Mouse (Mus musculus) liver, embryonic 11.5 days (tissue): Measurements from ENCODE around the gene Apol6. TPM values are rescaled to one million over a fixed set of nuclear protein-coding genes. Genes with fewer than 3 reads are reported as not detected.

Source experiments
- ATAC-seq: fragments of 200-750 bp; cut with Nextera tagmentation; replicated peaks from 2 replicates; pipeline ENCODE4 v1.8.0; 2017; ENCODE audit warnings: moderate number of reproducible peaks, mild to moderate bottlenecking, moderate TSS enrichment, moderate library complexity; ENCODE audit not compliant: low FRiP score
- DNase-seq: peaks from one replicate; pipeline ENCODE4 v3.0.0-alpha.2; 2017; ENCODE audit warnings: low spot score
- H3K27ac ChIP-seq: fragments of 300-500 bp; sonication (generic); 2 replicates; pipeline ENCODE4 v1.5.1; 2014; ENCODE audit warnings: mild to moderate bottlenecking, low read depth, low read length, control low read depth
- H3K27me3 ChIP-seq: fragments of 300-500 bp; sonication (generic); replicated peaks from 2 replicates; pipeline ENCODE4 v1.6.1; 2014; ENCODE audit warnings: low read length, mixed read lengths; ENCODE audit not compliant: control insufficient read depth, insufficient read depth
- H3K36me3 ChIP-seq: fragments of 300-500 bp; sonication (generic); 2 replicates; pipeline ENCODE4 v1.6.1; 2014; ENCODE audit warnings: mild to moderate bottlenecking, low read length, moderate library complexity, mixed read lengths; ENCODE audit not compliant: control insufficient read depth, insufficient read depth
- H3K4me1 ChIP-seq: fragments of 300-500 bp; sonication (generic); replicated peaks from 2 replicates; pipeline ENCODE4 v1.6.1; 2014; ENCODE audit warnings: low read length, mixed read lengths; ENCODE audit not compliant: control insufficient read depth, insufficient read depth
- H3K4me2 ChIP-seq: fragments of 300-500 bp; sonication (generic); 2 replicates; pipeline ENCODE4 v1.6.1; 2014; ENCODE audit warnings: mild to moderate bottlenecking, control low read depth, moderate library complexity
- H3K4me3 ChIP-seq: fragments of 300-500 bp; sonication (generic); 2 replicates; pipeline ENCODE4 v1.5.1; 2014; ENCODE audit warnings: low read depth, low read length, control low read depth
- H3K9ac ChIP-seq: fragments of 300-500 bp; sonication (generic); 2 replicates; pipeline ENCODE4 v1.6.1; 2014; ENCODE audit warnings: low read depth, low read length, control low read depth
- H3K9me3 ChIP-seq: fragments of 300-500 bp; sonication (generic); 2 replicates; pipeline ENCODE4 v1.6.1; 2016; ENCODE audit warnings: low read length, inconsistent platforms, mixed read lengths; ENCODE audit not compliant: control insufficient read depth
- WGBS: fragments of 180-500 bp; shearing (Covaris S2); extraction: QIAGEN DNeasy Blood & Tissue Kit; methylation state at CpG from one replicate; pipeline ENCODE4 v1.1.7; 2014; 5-methylcytosine and 5-hydroxymethylcytosine counted together
- polyA plus RNA-seq: library from polyadenylated mRNA; unstranded; fragments of >200 nt; fragmentation: Nextera tagmentation; extraction: Ambion mirVana; gene quantifications from 2 replicates; pipeline ENCODE4 v1.2.1, GENCODE M21; 2014

The Apol6 gene
- not detected in 2 replicates for polyA plus RNA-seq

DNA sequence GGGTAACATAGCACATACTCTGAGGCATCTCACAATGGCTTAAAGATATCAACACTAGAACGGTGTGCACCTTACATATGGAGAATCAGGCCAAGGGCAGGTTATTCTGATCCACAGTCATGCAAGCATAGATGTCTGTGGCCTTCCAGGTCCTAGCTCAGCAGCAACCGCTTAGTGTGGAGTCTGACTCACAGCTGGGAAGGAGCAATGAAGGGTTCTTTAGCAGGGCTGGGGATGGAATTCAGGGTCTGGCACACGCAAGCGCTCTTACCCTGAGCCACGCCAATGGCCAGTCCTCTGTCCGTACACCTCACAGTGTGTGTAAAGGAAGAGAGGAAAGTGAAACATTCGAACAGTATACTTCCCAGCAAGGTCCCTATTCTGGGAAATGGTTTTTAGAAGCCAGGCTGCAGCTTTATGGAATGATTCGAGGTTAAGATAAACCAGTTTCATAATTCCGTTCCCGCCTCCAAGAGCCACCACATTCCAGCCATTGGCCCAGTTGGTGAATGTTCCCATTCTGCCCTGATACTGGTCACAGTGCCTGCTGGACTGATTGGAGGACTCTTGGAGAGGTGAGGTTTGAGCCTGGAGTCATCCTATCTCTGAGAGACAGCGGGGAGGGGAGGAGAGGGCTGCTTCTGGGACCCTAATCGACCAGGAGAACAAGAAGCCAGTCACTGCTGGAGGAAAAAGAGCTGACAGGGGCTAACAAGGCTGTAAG, at the start of gene Apol6:
TSS of gene Apol6 (plus strand) at position 133 of the 724 bp plus-strand sequence.
- H3K27ac ChIP-seq: no peak within 1 kb of the TSS
- no peak within 1 kb of the TSS for H3K4me3 ChIP-seq
- H3K36me3 ChIP-seq: no peaks in the 10 kb centered on the region
- H3K9ac ChIP-seq: no peak within 1 kb of the TSS
- ATAC-seq (no peak), DNase-seq (no peak)
- no peaks in the 10 kb centered on the region for H3K4me1 ChIP-seq
- 79% methylated on average over 12 of the region's 12 CpGs for WGBS
- peaks cover 5% of the 10 kb centered on the region for H3K27me3 ChIP-seq
- H3K9me3 ChIP-seq: no peaks in the 10 kb centered on the region
- no peak within 1 kb of the TSS for H3K4me2 ChIP-seq

DNA sequence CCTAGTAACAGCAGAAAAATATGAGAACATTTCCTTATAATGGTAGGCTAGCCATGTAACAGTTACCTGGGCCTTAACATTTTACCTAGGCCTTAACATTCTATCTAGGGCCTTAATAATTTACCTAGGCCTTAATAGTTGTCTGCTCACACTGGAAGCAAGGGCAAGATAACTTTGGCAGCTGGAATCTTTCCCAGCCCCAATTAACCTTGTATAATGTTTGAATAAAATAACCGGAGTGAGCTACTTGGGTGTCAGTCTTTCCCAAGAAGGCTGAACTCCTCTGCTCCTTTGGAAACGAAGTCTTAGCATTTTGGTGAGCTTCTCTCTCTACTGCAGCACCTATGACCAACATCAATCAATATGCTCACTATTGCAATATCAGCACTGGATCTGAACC, 46.5 kb upstream of the Apol6 start:
- 66% methylated on average over 2 of the region's 2 CpGs for WGBS
- H3K4me1 ChIP-seq: no peaks in the 10 kb centered on the region

DNA sequence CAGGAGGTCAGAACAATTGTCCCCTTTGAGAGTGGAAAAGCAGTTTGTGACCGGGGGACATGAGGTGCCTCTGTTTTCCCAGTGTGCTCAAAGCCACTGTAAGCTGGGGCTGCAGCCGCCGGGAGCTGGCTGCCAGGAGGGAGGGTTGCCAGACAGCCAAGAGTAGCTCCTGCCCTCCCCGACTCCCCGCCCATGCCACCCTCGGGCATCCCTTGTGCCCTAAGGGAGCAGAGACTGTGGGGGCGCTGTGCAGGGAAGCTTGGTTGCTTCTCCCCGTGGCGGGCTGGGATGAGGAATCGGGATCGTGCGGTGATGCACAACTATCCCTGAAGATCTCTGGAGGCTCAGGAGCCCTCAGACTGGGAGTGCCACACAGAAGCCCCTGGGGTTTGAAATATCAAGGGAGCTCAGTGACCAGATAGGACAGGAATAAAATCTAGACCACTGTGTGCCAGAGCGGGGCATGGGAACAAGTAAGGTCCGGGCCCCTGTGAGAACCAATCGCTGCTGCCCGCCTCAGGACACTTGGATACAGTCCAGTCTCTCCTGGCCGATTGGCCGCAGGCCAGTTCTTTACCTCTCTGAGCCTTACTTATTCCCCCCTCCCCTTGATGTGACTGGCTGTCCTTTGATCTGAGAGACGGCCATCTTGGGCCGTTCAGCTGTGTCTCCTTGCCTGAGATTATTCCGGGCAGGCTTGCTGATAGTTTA, 45.5 kb upstream of the Apol6 start:
- ATAC-seq: no peak

More for the DNA sequence above, 46.5 kb upstream of the Apol6 start:
- no peak overlapping the region for H3K27ac ChIP-seq
- no peak for ATAC-seq
- H3K4me2 ChIP-seq: no peak overlapping the region
- no peaks in the 10 kb centered on the region for H3K36me3 ChIP-seq
- no peak for DNase-seq
- no peak overlapping the region for H3K4me3 ChIP-seq
- peaks cover 18% of the 10 kb centered on the region for H3K27me3 ChIP-seq
- no peaks in the 10 kb centered on the region for H3K9me3 ChIP-seq
- H3K9ac ChIP-seq: no peak overlapping the region

DNA sequence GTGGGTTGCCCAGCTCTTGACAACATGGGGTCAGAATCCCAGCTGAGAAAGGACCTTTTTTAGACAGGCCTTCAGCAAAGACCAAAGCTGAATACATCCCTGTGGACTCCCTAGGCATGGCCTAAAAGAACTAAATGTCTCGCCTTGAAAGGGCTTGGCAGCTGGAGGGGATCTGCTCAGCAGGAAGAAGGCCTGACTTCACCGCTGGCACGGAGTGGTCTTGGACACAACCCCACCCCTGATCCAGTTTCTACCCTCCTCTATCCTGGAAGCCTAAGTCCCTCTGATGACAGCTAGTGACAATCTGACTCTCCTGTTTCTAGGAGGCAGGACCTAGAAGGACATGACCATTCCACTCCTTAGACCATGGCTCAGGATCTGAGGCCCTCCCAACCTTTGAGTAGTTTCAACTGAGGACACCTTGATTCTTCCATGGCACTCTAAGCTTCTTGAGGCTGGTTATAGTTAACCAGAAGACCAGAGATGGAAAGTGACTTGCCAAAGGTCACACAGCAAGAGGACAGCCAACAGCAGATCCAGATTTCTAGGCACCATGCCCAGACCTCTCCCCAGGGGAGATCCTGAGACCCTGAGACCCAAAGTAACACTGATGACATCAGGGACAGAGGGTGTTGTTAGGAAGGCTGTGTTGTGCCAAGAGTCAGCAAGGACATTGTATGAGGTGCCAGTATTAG, 41.2 kb upstream of the Apol6 start:
- Histone ChIP-seq H3K27ac (no peak overlapping the region), H3K36me3 (no peaks in the 10 kb centered on the region), H3K4me3 (no peak overlapping the region), H3K4me2 (no peak overlapping the region), H3K9ac (no peak overlapping the region), H3K9me3 (no peaks in the 10 kb centered on the region), H3K27me3 (peaks cover 17% of the 10 kb centered on the region), H3K4me1 (no peaks in the 10 kb centered on the region)
- ATAC-seq (no peak), DNase-seq (no peak)
- WGBS: 80% methylated on average over 3 of the region's 3 CpGs

More for the DNA sequence above, 45.5 kb upstream of the Apol6 start:
- Histone ChIP-seq H3K4me3 (no peak overlapping the region), H3K9ac (no peak overlapping the region), H3K4me1 (no peaks in the 10 kb centered on the region), H3K27me3 (peaks cover 18% of the 10 kb centered on the region), H3K9me3 (no peaks in the 10 kb centered on the region), H3K27ac (no peak overlapping the region), H3K4me2 (no peak overlapping the region), H3K36me3 (no peaks in the 10 kb centered on the region)
- DNase-seq: no peak
- WGBS: 52% methylated on average over 21 of the region's 21 CpGs

DNA sequence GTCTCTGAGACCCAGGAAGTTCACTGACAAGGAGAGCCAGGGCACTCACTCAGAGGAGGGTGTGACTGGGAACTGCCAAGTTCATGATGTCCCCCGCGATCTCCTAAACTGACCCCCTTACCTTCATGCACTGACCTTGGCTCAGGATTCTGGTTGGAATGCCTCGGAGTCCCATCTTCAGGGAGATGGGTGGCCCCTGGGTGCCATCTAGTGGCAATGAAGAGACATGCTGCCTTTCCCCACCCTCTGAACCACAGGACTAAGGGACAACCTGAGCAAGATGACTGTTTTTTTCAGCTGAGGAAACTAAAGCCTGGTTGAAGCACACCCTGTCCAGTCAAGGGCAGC, 40.7 kb upstream of the Apol6 start:
- H3K4me2 ChIP-seq: no peak overlapping the region
- no peak overlapping the region for H3K4me3 ChIP-seq
- DNase-seq: no peak
- no peaks in the 10 kb centered on the region for H3K9me3 ChIP-seq
- no peaks in the 10 kb centered on the region for H3K36me3 ChIP-seq
- ATAC-seq: no peak
- peaks cover 12% of the 10 kb centered on the region for H3K27me3 ChIP-seq
- H3K27ac ChIP-seq: no peak overlapping the region
- no peaks in the 10 kb centered on the region for H3K4me1 ChIP-seq
- no peak overlapping the region for H3K9ac ChIP-seq
- 34% methylated on average over 3 of the region's 3 CpGs for WGBS

DNA sequence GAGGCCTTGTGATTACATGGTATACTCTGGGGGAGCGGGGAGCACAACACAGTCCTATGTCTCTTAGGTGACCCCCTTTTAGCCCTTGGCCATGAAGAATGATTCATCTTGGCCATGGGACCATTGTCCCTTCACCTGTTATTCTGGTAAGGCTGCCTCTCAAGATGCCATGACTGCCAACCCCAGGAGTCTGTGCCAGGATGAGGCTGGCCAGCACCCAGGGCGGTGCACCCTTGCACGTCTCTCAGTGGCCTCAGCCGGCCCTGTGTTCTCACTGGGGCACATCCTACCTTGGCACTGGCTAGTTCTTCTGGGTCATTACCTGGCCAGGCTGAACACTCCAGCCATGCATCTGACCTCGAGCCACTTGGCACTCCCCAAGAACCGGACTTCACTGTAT, 35.7 kb upstream of the Apol6 start:
- Histone ChIP-seq H3K27ac (no peak overlapping the region), H3K4me2 (no peak overlapping the region), H3K36me3 (no peaks in the 10 kb centered on the region), H3K9ac (no peak overlapping the region), H3K27me3 (no peaks in the 10 kb centered on the region), H3K9me3 (no peaks in the 10 kb centered on the region), H3K4me3 (no peak overlapping the region), H3K4me1 (0 out of 2 replicates have a peak, but pooled peaks cover 3% of the 10 kb centered on the region)
- DNase-seq (no peak), ATAC-seq (no peak)
- WGBS: 85% methylated on average over 6 of the region's 6 CpGs

DNA sequence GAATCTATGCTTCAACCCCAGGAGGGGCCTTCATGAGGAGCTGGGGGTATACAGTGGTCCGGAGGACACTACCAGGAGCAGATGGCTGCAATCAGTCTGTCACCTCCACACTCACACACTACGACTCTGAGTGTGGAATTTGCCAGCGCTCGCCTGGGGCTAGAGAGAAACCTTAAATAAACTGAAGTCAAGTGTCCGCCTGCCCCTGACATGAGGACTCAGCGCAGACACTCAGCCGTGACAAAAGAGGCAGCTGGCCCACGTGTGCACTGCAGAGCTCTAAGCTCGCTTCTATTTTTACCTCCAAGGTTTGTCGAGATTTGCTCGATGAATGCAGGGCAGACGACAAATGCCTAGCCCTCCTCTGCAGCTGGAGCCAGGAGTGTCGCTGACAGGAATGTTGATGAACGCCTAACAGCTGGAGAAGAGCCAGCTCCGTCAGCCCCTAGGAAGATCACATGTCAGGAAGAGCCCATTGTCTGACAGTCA, 30.7 kb upstream of the Apol6 start:
- WGBS: 33% methylated on average over 15 of the region's 15 CpGs
- no peak overlapping the region for H3K4me3 ChIP-seq
- ATAC-seq: no peak
- H3K27me3 ChIP-seq: no peaks in the 10 kb centered on the region
- no peak overlapping the region for H3K9ac ChIP-seq
- no peak overlapping the region for H3K27ac ChIP-seq
- H3K36me3 ChIP-seq: no peaks in the 10 kb centered on the region
- DNase-seq: no peak
- H3K4me2 ChIP-seq: no peak overlapping the region
- no peaks in the 10 kb centered on the region for H3K9me3 ChIP-seq
- 0 out of 2 replicates have a peak, but pooled peaks cover 3% of the 10 kb centered on the region for H3K4me1 ChIP-seq

DNA sequence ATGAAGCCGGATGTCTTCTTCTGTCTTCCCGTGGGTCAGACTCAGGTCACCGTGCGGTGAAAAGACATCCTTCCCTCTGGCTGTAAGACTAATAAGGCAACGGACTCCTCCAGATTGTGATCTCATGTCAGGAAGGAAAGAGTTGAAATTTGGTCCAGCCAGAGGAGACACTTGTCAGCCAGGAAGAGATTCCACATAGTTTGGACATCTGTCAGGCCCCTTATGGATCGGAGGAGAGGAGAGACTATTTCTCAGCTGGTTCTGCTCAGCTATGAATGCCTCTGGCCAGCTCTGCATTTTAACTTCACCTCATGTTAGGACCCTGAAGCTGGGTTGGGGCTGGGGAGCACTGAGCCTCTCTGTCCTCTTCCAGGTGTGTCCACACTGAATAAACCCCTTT, 30.1 kb upstream of the Apol6 start:
- WGBS: 73% methylated on average over 6 of the region's 6 CpGs
- H3K4me2 ChIP-seq: no peak overlapping the region
- H3K36me3 ChIP-seq: no peaks in the 10 kb centered on the region
- H3K9ac ChIP-seq: no peak overlapping the region
- ATAC-seq: no peak
- H3K27ac ChIP-seq: no peak overlapping the region
- 0 out of 2 replicates have a peak, but pooled peaks cover 3% of the 10 kb centered on the region for H3K4me1 ChIP-seq
- H3K4me3 ChIP-seq: no peak overlapping the region
- H3K9me3 ChIP-seq: no peaks in the 10 kb centered on the region
- no peak for DNase-seq
- H3K27me3 ChIP-seq: no peaks in the 10 kb centered on the region
